Mouse (Mus musculus) lung, embryonic 14.5 days (tissue): ENCODE data around the gene Grid1. TPM values are rescaled to one million over a fixed set of nuclear protein-coding genes. Genes with fewer than 3 reads are reported as not detected.

Experiments
- ATAC-seq: fragments of 200-750 bp; cut with Nextera tagmentation; 2 replicates; pipeline ENCODE4 v1.8.0; 2017; ENCODE audit warnings: mild to moderate bottlenecking, moderate TSS enrichment, moderate library complexity; ENCODE audit not compliant: insufficient read depth
- DNase-seq: peaks from one replicate; pipeline ENCODE4 v3.0.0-alpha.2; 2015
- H3K27ac ChIP-seq: fragments of 300-500 bp; sonication (generic); 2 replicates; pipeline ENCODE4 v1.5.1; 2014; ENCODE audit warnings: low read depth, mild to moderate bottlenecking, moderate library complexity
- H3K27me3 ChIP-seq: fragments of 300-500 bp; sonication (generic); 2 replicates; pipeline ENCODE4 v1.6.1; 2014; ENCODE audit warnings: low read length, control low read depth; ENCODE audit not compliant: insufficient read depth
- H3K36me3 ChIP-seq: fragments of 300-500 bp; sonication (generic); 2 replicates; pipeline ENCODE4 v1.6.1; 2014; ENCODE audit warnings: control low read depth; ENCODE audit not compliant: insufficient read depth
- H3K4me1 ChIP-seq: fragments of 300-500 bp; sonication (generic); 2 replicates; pipeline ENCODE4 v1.6.1; 2014; ENCODE audit warnings: antibody characterized with exemption, control low read depth; ENCODE audit not compliant: insufficient read depth
- H3K4me2 ChIP-seq: fragments of 300-500 bp; sonication (generic); 2 replicates; pipeline ENCODE4 v1.6.1; 2014; ENCODE audit warnings: mild to moderate bottlenecking
- H3K4me3 ChIP-seq: fragments of 300-500 bp; sonication (generic); 2 replicates; pipeline ENCODE4 v1.5.1; 2014; ENCODE audit warnings: low read depth, low read length
- H3K9ac ChIP-seq: fragments of 300-500 bp; sonication (generic); 2 replicates; pipeline ENCODE4 v1.6.1; 2014
- H3K9me3 ChIP-seq: fragments of 300-500 bp; sonication (generic); 2 replicates; pipeline ENCODE4 v1.6.1; 2016; ENCODE audit warnings: low read depth, low read length, control low read depth
- CTCF ChIP-seq: IDR thresholded peaks from 2 replicates; pipeline ENCODE4 v1.5.1; 2016; ENCODE audit warnings: antibody characterized with exemption, low read depth
- WGBS: fragments of 180-500 bp; shearing (Covaris S2); extraction: QIAGEN DNeasy Blood & Tissue Kit; methylation state at CpG from one replicate; pipeline ENCODE4 v1.1.7; 2014; 5-methylcytosine and 5-hydroxymethylcytosine counted together
- polyA plus RNA-seq: library from polyadenylated mRNA; unstranded; fragments of >200 nt; fragmentation: Nextera tagmentation; extraction: Ambion mirVana; gene quantifications from 2 replicates; pipeline ENCODE4 v1.2.1, GENCODE M21; 2014

Gene Grid1
- polyA plus RNA-seq, 1 experiment from 2014 or later = 0.13 TPM

DNA sequence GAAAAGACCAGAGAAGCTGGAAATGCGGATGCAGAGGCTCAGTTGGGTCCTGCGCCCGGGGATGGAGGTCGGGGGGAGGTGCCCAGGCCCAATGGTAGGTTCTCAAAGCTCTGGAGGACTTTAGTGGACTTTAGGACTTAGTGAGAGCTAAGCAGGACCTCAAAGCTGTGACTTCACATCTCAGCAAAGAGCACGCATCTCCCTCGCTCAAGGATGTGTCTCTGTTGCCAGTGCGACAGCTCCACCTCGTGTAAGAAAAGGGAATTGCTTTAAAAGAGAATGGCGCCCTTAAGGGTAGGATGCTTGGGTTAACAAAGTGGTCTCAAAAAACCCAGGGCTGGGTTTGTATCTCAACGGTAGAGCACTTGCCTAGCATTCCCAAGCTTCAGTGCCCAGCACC is 42.1 kb upstream of the Grid1 start:
- DNase-seq = peak; percentile 89
- no peak overlapping the region for H3K4me3 ChIP-seq
- peak; percentile 90 for TF ChIP-seq CTCF
- H3K9ac ChIP-seq = no peak overlapping the region
- H3K4me2 ChIP-seq = no peak overlapping the region
- WGBS = 17% methylated on average over 10 of the region's 10 CpGs
- peak; percentile 47; the same call in 1 of the 2 replicates for ATAC-seq
- H3K27me3 ChIP-seq = no peaks in the 10 kb centered on the region
- H3K36me3 ChIP-seq = no peaks in the 10 kb centered on the region
- no peaks in the 10 kb centered on the region for H3K4me1 ChIP-seq
- H3K9me3 ChIP-seq = peaks cover 7% of the 10 kb centered on the region; the same call in 1 of the 2 replicates
- H3K27ac ChIP-seq = no peak overlapping the region

- no peak for TF ChIP-seq CTCF
- H3K4me2 ChIP-seq = no peak overlapping the region
- H3K4me1 ChIP-seq = no peaks in the 10 kb centered on the region
- DNase-seq (no peak), ATAC-seq (no peak)
- no peak overlapping the region for H3K9ac ChIP-seq
- WGBS = 78% methylated on average over 7 of the region's 7 CpGs
- H3K27ac ChIP-seq = no peak overlapping the region
- no peak overlapping the region for H3K4me3 ChIP-seq
- H3K36me3 ChIP-seq = no peaks in the 10 kb centered on the region
- H3K9me3 ChIP-seq = peaks cover 7% of the 10 kb centered on the region; the same call in 1 of the 2 replicates
- no peaks in the 10 kb centered on the region for H3K27me3 ChIP-seq
These were observed 41.1 kb upstream of the Grid1 start for GRCm38 (mm10) chr14:34778760-34779159.

- TF ChIP-seq CTCF = no peak
- WGBS = 75% methylated on average over 1 of the region's 1 CpGs
- H3K27ac ChIP-seq = no peak overlapping the region
- no peak overlapping the region for H3K9ac ChIP-seq
- no peaks in the 10 kb centered on the region for H3K9me3 ChIP-seq
- no peaks in the 10 kb centered on the region for H3K4me1 ChIP-seq
- no peaks in the 10 kb centered on the region for H3K27me3 ChIP-seq
- no peak overlapping the region for H3K4me2 ChIP-seq
- no peak for DNase-seq
- no peaks in the 10 kb centered on the region for H3K36me3 ChIP-seq
- ATAC-seq = no peak
- no peak overlapping the region for H3K4me3 ChIP-seq
These were observed 26.4 kb upstream of the Grid1 start for GRCm38 (mm10) chr14:34793406-34794037.

DNA sequence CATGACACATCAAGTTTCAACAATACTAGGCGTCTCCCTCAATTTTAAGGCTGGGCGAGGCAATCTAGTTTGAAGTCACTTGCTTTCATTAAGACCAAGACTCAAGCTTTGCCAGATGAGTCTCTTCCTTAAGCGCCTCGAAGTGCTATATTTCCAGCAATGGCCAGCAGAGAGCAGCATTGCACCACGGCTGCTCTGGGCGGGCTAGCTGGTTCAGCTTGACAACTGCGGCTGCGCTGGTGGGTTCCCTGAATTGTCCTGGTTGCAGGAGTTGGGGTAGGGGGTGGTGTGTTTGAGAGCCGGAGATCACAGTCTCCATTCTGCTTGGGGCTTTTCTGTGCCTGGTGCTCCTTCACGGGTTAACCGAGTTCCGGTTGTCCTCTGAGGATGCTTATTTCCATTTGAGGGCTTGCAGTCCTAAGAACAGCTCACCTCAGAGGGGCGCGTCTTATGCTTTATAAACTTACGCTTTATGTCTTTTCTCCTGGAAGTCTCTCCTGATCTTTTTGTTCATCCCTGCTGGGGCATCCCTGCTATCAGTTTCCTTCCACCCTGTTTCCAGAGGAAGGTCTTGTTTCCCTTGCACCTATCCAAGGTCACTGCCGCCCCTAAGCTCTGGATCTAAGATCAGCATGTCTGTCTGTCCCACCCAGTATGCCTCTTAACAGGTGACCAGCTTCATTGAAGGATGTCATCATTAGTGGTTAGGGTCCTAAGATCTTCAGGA is 9.0 kb upstream of the Grid1 start:
- 21% methylated on average over 16 of the region's 16 CpGs for WGBS
- 0 out of 2 replicates have a peak overlapping the region, but pooled peaks have one; percentile 20 for H3K4me2 ChIP-seq
- DNase-seq = peak; percentile 92

GRCm38 (mm10) chr14:34811490-34811808 is 8.5 kb upstream of the Grid1 start:
- no peaks in the 10 kb centered on the region for H3K9me3 ChIP-seq
- no peak for TF ChIP-seq CTCF
- no peak overlapping the region for H3K9ac ChIP-seq
- no peak overlapping the region for H3K27ac ChIP-seq
- no peaks in the 10 kb centered on the region for H3K36me3 ChIP-seq
- no peak overlapping the region for H3K4me2 ChIP-seq
- DNase-seq = no peak
- no peaks in the 10 kb centered on the region for H3K4me1 ChIP-seq
- H3K4me3 ChIP-seq = no peak overlapping the region
- ATAC-seq = no peak
- 70% methylated on average over 10 of the region's 10 CpGs for WGBS
- peaks cover 12% of the 10 kb centered on the region for H3K27me3 ChIP-seq

More for the DNA sequence above, 9.0 kb upstream of the Grid1 start:
- no peak overlapping the region for H3K4me3 ChIP-seq
- H3K9me3 ChIP-seq = no peaks in the 10 kb centered on the region
- H3K9ac ChIP-seq = no peak overlapping the region
- H3K27ac ChIP-seq = no peak overlapping the region
- TF ChIP-seq CTCF = peak; percentile 96
- no peaks in the 10 kb centered on the region for H3K36me3 ChIP-seq
- peak; percentile 54 for ATAC-seq
- H3K4me1 ChIP-seq = no peaks in the 10 kb centered on the region
- H3K27me3 ChIP-seq = peaks cover 7% of the 10 kb centered on the region; the same call in 1 of the 2 replicates

- no peaks in the 10 kb centered on the region for H3K36me3 ChIP-seq
- no peak overlapping the region for H3K4me3 ChIP-seq
- H3K4me1 ChIP-seq = no peaks in the 10 kb centered on the region
- H3K9me3 ChIP-seq = no peaks in the 10 kb centered on the region
- ATAC-seq (no peak), DNase-seq (peak; percentile 71)
- peaks cover 53% of the 10 kb centered on the region for H3K27me3 ChIP-seq
- H3K4me2 ChIP-seq = no peak overlapping the region
- no peak overlapping the region for H3K9ac ChIP-seq
- WGBS = 34% methylated on average over 3 of the region's 3 CpGs
- H3K27ac ChIP-seq = no peak overlapping the region
- no peak for TF ChIP-seq CTCF
These were observed 3.6 kb upstream of the Grid1 start for GRCm38 (mm10) chr14:34816301-34816700.

DNA sequence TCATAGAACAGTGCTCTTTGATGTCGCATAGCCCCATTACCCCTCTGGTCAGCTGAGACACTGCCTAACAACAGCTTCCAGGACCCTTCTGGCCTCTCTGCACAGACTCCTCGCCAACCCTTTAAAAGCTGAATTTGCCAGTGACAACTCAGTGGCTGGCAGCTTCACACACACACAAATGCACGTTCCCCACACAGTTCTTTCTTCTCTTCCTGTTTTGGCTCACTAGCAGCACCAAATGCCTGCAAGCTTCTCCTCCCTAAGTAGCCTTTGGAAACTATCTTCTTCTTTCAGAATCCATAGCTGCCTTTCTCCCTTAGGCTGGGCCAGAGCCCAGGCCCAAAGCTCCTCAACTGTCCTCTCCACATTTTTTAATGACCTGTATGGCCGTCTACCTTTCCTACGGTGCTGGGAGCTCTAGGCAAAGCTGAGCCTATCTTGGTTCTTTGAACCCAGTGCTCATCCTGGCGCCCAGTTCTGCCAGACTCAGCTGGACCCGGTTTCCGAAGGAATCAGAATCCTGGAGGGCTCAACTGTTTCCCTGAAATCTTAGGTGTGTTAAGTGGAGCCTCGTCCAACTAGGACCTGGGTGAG is 1.4 kb upstream of the Grid1 start:
- DNase-seq (no peak), ATAC-seq (no peak)
- H3K27ac ChIP-seq = no peak overlapping the region
- H3K4me3 ChIP-seq = peak overlapping the region; percentile 49; the same call in 1 of the 2 replicates
- 8% methylated on average over 9 of the region's 9 CpGs for WGBS
- no peaks in the 10 kb centered on the region for H3K4me1 ChIP-seq
- H3K27me3 ChIP-seq = peaks cover 74% of the 10 kb centered on the region
- H3K4me2 ChIP-seq = no peak overlapping the region; the same call in 1 of the 2 replicates
- TF ChIP-seq CTCF = no peak
- no peak overlapping the region for H3K9ac ChIP-seq
- no peaks in the 10 kb centered on the region for H3K36me3 ChIP-seq
- no peaks in the 10 kb centered on the region for H3K9me3 ChIP-seq
